Mouse (Mus musculus): ENCODE data around the gene Atxn7l2. TPM values are rescaled to one million over a fixed set of nuclear protein-coding genes. Genes with fewer than 3 reads are reported as not detected.

The Atxn7l2 gene
- polyA plus RNA-seq, 1 experiment from 2014 or later = 8.7 TPM

GRCm38 (mm10) chr3:108225711-108226557 is 15.2 kb upstream of the Atxn7l2 start:
- peaks cover 93% of the 10 kb centered on the region for H3K27me3 ChIP-seq (replicated peaks)
- 3% methylated on average over 55 of the region's 67 CpGs for WGBS
- 0 out of 2 replicates have a peak overlapping the region, but pooled peaks have one; percentile 2 for H3K27ac ChIP-seq (replicated peaks)
- H3K4me2 ChIP-seq = peak overlapping the region; percentile 86
- H3K9ac ChIP-seq = peak overlapping the region; percentile 80
- H3K36me3 ChIP-seq = no peaks in the 10 kb centered on the region
- peak overlapping the region; percentile 57 for H3K4me3 ChIP-seq
- H3K9me3 ChIP-seq = no peaks in the 10 kb centered on the region
- ATAC-seq (ENCODE audit: extremely low read depth, insufficient number of reproducible peaks, low FRiP score, low TSS enrichment) = no peak
- peaks cover 18% of the 10 kb centered on the region for H3K4me1 ChIP-seq

- peaks cover 92% of the 10 kb centered on the region for H3K27me3 ChIP-seq (replicated peaks)
Measured at GRCm38 (mm10) chr3:108220661-108221060, 9.9 kb upstream of the Atxn7l2 start.

GRCm38 (mm10) chr3:108214734-108215133 is 4.0 kb upstream of the Atxn7l2 start:
- peaks cover 7% of the 10 kb centered on the region for H3K4me1 ChIP-seq
- H3K9me3 ChIP-seq = no peaks in the 10 kb centered on the region
- H3K9ac ChIP-seq = no peak overlapping the region
- WGBS = 5% methylated on average over 5 of the region's 5 CpGs
- no peak overlapping the region for H3K4me2 ChIP-seq
- peaks cover 62% of the 10 kb centered on the region for H3K27me3 ChIP-seq (replicated peaks)
- H3K27ac ChIP-seq (replicated peaks) = no peak overlapping the region
- H3K4me3 ChIP-seq = no peak overlapping the region
- H3K36me3 ChIP-seq = no peaks in the 10 kb centered on the region
- ATAC-seq (ENCODE audit: extremely low read depth, insufficient number of reproducible peaks, low FRiP score, low TSS enrichment) = no peak

More at GRCm38 (mm10) chr3:108220661-108221060, 9.9 kb upstream of the Atxn7l2 start:
- Histone ChIP-seq H3K4me2 (no peak overlapping the region), H3K4me1 (peaks cover 1% of the 10 kb centered on the region; the same call in 1 of the 2 replicates), H3K9me3 (no peaks in the 10 kb centered on the region), H3K4me3 (no peak overlapping the region), H3K27ac (replicated peaks) (no peak overlapping the region), H3K9ac (no peak overlapping the region), H3K36me3 (no peaks in the 10 kb centered on the region)
- WGBS = 61% methylated on average over 3 of the region's 3 CpGs
- ATAC-seq (ENCODE audit: extremely low read depth, insufficient number of reproducible peaks, low FRiP score, low TSS enrichment) = no peak

DNA sequence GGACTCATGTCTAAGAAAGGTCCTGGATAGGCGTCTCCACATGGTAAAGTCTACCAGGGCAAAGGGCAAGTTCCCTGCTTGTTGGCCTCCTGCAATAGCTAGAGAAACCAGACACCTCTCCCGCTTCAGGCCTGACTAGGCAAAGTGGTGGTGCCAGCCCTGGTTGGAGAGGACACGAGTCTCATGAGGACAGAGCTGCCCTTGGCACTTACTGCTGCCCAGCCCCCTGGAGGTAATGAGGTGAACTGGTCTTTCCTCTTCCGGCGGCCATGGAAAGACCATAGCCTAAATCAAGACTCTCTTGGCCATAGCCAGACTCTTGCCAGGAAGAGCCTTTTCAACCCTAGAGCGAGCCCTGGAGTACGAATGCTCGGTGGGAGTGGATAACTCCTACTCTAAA is 1.7 kb upstream of the Atxn7l2 start:
- H3K36me3 ChIP-seq = peaks cover 9% of the 10 kb centered on the region
- no peak overlapping the region for H3K4me2 ChIP-seq
- peaks cover 26% of the 10 kb centered on the region for H3K4me1 ChIP-seq
- H3K4me3 ChIP-seq = no peak overlapping the region
- H3K27me3 ChIP-seq (replicated peaks) = peaks cover 41% of the 10 kb centered on the region
- no peak overlapping the region for H3K9ac ChIP-seq
- no peak overlapping the region for H3K27ac ChIP-seq (replicated peaks)
- no peaks in the 10 kb centered on the region for H3K9me3 ChIP-seq
- ATAC-seq (ENCODE audit: extremely low read depth, insufficient number of reproducible peaks, low FRiP score, low TSS enrichment) = no peak
- 79% methylated on average over 8 of the region's 8 CpGs for WGBS

- Histone ChIP-seq H3K9me3 (no peaks in the 10 kb centered on the region), H3K9ac (no peak overlapping the region), H3K27ac (replicated peaks) (no peak overlapping the region), H3K4me1 (peaks cover 30% of the 10 kb centered on the region), H3K4me2 (no peak overlapping the region), H3K36me3 (peaks cover 15% of the 10 kb centered on the region), H3K27me3 (replicated peaks) (peaks cover 35% of the 10 kb centered on the region), H3K4me3 (no peak overlapping the region)
- ATAC-seq (ENCODE audit: extremely low read depth, insufficient number of reproducible peaks, low FRiP score, low TSS enrichment) = no peak
- WGBS = 81% methylated on average over 6 of the region's 6 CpGs
Measured at GRCm38 (mm10) chr3:108211845-108212244, 1.1 kb upstream of the Atxn7l2 start.

DNA sequence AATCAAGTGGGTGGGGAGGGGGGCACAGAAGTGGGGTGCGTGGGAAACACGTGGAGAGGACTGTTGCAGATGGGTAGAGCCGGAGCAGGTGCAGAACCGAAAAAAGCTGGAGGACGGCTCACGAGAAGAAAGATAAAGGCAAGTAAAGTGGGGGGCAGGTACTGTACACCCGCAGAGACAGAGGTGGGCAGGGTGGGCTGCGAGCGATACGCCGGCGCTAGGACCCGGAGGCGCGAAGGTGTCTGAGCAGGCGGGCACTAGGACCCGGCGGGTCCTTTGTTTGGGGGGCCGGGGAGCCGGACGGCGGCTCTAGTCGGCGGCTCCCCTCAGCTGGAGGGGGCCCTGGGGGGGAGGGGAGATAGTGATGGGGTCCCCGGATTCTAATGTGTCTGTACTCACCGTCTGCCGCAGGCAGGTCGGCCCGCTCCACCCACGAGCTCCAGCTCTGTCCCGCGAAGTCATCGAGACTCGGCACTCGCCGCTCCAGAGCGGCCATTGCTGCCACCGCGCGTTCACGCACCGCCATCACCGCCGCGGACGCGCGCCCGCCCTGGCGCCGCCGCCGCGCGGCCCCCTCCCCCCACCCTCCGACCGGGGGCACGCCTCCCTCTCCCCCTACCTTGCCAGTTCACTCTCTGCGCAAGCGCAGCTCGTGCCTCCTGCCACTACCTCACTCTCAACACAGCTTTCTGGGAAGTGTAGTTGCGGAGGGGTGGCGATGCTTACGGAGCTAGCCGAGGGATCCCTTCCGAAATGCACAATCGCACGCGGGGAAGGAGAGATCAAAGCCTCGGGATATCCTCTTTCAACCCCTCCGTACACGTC is 576 bp downstream of the Atxn7l2 start:
- Histone ChIP-seq H3K4me3 (peak overlapping the region; percentile 74), H3K9me3 (no peaks in the 10 kb centered on the region), H3K9ac (peak overlapping the region; percentile 89), H3K27ac (replicated peaks) (peak overlapping the region; percentile 91), H3K4me2 (peak overlapping the region; percentile 90), H3K27me3 (replicated peaks) (peaks cover 22% of the 10 kb centered on the region), H3K4me1 (peaks cover 30% of the 10 kb centered on the region), H3K36me3 (peaks cover 32% of the 10 kb centered on the region)
- WGBS = under 1% methylated on average over 71 of the region's 72 CpGs
- ATAC-seq (ENCODE audit: extremely low read depth, insufficient number of reproducible peaks, low FRiP score, low TSS enrichment) = peak; percentile 95

DNA sequence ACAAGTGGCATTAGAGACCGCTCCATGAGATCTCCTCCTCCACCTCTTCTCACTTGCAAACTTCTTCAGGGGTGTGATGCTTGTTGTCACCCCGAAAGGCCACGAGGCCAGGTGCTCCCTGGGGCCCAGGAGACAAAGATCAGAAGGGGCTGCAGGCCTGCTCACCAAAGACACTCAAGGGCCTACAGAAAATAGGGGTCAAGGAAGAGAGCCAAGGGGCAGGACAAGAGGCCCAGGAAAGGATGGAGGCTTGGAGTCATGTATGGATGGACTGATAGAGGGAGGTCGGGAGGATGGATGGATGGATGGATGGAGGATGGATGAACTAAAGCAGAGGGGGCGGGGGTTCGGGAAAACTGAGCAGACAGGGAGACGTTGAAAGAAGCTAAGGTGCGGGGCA is 1.2 kb downstream of the Atxn7l2 start:
- ATAC-seq (ENCODE audit: extremely low read depth, insufficient number of reproducible peaks, low FRiP score, low TSS enrichment) = no peak
- Histone ChIP-seq H3K4me1 (peaks cover 30% of the 10 kb centered on the region), H3K4me2 (peak overlapping the region; percentile 90), H3K4me3 (peak overlapping the region; percentile 74), H3K9ac (peak overlapping the region; percentile 89), H3K27ac (replicated peaks) (peak overlapping the region; percentile 91; the same call in 1 of the 2 replicates), H3K27me3 (replicated peaks) (peaks cover 22% of the 10 kb centered on the region), H3K36me3 (peaks cover 38% of the 10 kb centered on the region), H3K9me3 (no peaks in the 10 kb centered on the region)
- 12% methylated on average over 8 of the region's 8 CpGs for WGBS

DNA sequence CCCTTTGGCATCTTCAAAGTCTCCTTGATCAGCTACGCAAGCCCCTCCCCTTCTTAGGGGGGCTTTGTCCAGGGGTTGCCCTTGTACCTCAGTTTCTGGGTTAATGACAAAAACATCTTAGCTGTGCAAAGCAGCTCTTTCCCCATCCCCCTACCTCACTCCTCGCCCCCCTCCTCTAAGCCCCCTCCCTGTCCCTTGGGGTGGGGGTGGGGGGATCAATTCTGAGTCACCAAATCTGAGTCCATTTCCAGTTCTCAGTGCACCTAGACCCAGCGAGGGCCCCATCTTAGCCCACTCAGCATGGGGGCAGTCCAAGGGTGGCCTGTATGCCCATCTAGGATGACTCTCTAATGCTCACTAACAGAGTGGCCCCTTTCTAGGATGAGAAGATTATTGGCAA is 1.7 kb downstream of the Atxn7l2 start:
- H3K4me2 ChIP-seq = peak overlapping the region; percentile 90
- no peaks in the 10 kb centered on the region for H3K9me3 ChIP-seq
- H3K4me1 ChIP-seq = peaks cover 30% of the 10 kb centered on the region
- H3K9ac ChIP-seq = peak overlapping the region; percentile 89
- H3K4me3 ChIP-seq = peak overlapping the region; percentile 74
- WGBS = 70% methylated on average over 3 of the region's 3 CpGs
- ATAC-seq (ENCODE audit: extremely low read depth, insufficient number of reproducible peaks, low FRiP score, low TSS enrichment) = no peak
- H3K27ac ChIP-seq (replicated peaks) = no peak overlapping the region
- peaks cover 17% of the 10 kb centered on the region for H3K27me3 ChIP-seq (replicated peaks)
- peaks cover 42% of the 10 kb centered on the region for H3K36me3 ChIP-seq

DNA sequence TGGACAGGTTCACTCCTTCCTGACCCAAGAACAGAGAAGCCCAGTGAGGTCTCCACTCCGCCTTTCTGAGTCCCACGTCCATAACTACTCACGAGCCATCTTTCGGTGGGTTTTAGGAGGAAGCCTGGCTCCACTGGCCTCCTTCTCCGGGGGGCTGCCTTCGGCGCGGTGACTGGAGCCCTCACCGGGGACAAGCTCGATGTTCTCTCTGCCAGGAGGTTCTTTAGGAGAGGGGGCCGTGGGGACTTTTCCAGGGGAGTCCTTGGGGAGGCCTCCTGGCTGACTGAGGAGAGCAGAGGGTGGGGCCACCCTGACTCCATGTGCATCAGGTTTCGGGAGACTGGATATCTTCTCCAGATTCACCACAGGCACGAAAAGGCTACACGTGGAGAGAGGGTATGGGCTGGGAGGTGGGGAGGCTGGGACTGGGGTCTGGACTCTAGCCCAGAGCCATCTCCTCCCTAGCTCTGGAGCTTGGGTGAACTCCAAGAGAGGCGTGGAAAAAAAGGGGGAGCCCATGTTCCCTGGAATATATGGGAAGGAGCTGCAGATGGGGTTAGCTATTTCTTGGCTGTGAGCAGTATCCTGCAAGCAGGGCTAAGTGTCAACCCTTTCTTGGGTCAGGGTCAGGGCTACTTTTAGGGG is 3.9 kb downstream of the Atxn7l2 start:
- H3K4me1 ChIP-seq = peaks cover 31% of the 10 kb centered on the region
- 85% methylated on average over 15 of the region's 15 CpGs for WGBS
- H3K9me3 ChIP-seq = no peaks in the 10 kb centered on the region
- no peak overlapping the region for H3K4me2 ChIP-seq
- peaks cover 62% of the 10 kb centered on the region for H3K36me3 ChIP-seq
- H3K27ac ChIP-seq (replicated peaks) = no peak overlapping the region
- no peak overlapping the region for H3K9ac ChIP-seq
- 0 out of 2 replicates have a peak, but pooled peaks cover 4% of the 10 kb centered on the region for H3K27me3 ChIP-seq (replicated peaks)
- H3K4me3 ChIP-seq = no peak overlapping the region
- no peak for ATAC-seq (ENCODE audit: extremely low read depth, insufficient number of reproducible peaks, low FRiP score, low TSS enrichment)

- no peaks in the 10 kb centered on the region for H3K27me3 ChIP-seq (replicated peaks)
- H3K4me2 ChIP-seq = no peak overlapping the region
- no peak for ATAC-seq (ENCODE audit: extremely low read depth, insufficient number of reproducible peaks, low FRiP score, low TSS enrichment)
- no peak overlapping the region for H3K27ac ChIP-seq (replicated peaks)
- WGBS = 80% methylated on average over 8 of the region's 8 CpGs
- peaks cover 34% of the 10 kb centered on the region for H3K4me1 ChIP-seq
- H3K4me3 ChIP-seq = no peak overlapping the region
- H3K36me3 ChIP-seq = peaks cover 65% of the 10 kb centered on the region
- no peak overlapping the region for H3K9ac ChIP-seq
- no peaks in the 10 kb centered on the region for H3K9me3 ChIP-seq
Measured at GRCm38 (mm10) chr3:108205601-108206000, 5.1 kb downstream of the Atxn7l2 start.

DNA sequence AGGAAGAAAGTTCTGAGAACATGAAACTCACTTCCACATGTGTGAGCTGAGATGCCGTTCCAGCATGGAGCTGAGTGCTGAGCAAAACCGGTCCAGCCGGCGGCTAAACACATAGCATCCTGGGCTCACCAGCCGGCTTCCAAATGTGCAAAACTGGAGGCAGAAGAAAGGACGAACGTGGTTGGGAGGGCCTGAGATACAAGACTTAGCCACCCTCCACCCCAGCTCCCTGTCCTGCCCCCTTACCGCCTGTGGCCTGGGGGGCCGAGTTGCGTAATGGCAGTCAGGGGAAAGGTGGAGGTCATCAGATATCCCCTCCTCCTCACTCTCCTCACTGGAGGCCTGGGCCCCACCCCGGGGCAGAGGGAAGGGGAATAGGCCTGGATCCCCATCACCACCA is 6.3 kb downstream of the Atxn7l2 start:
- WGBS = 85% methylated on average over 11 of the region's 11 CpGs
- Histone ChIP-seq H3K27ac (replicated peaks) (no peak overlapping the region), H3K9ac (no peak overlapping the region), H3K4me1 (peaks cover 40% of the 10 kb centered on the region), H3K4me2 (no peak overlapping the region), H3K27me3 (replicated peaks) (no peaks in the 10 kb centered on the region), H3K9me3 (no peaks in the 10 kb centered on the region), H3K36me3 (peaks cover 65% of the 10 kb centered on the region), H3K4me3 (no peak overlapping the region)
- no peak for ATAC-seq (ENCODE audit: extremely low read depth, insufficient number of reproducible peaks, low FRiP score, low TSS enrichment)

All from heart, embryonic 13.5 days (tissue).